Mouse (Mus musculus) forebrain, embryonic 10.5 days (tissue): ENCODE measurements around the gene Mbtps2. TPM values are rescaled to one million over a fixed set of nuclear protein-coding genes. Genes with fewer than 3 reads are reported as not detected.
A peak's percentile ranks its signal among the peaks of the same experiment; 100 is the strongest.

Experiments used
- DNase-seq: peaks from one replicate; pipeline ENCODE4 v3.0.0-alpha.2; 2017; ENCODE audit warnings: low spot score; ENCODE audit errors: extremely low spot score
- H3K27ac ChIP-seq: fragments of 300-500 bp; sonication (generic); 2 replicates; pipeline ENCODE4 v1.5.1; 2016; ENCODE audit warnings: mild to moderate bottlenecking
- H3K27me3 ChIP-seq: fragments of 300-500 bp; sonication (generic); 2 replicates; pipeline ENCODE4 v1.6.1; 2016; ENCODE audit warnings: mild to moderate bottlenecking; ENCODE audit not compliant: poor library complexity, severe bottlenecking
- H3K36me3 ChIP-seq: fragments of 300-500 bp; sonication (generic); replicated peaks from 2 replicates; pipeline ENCODE4 v1.6.1; 2016; ENCODE audit warnings: mild to moderate bottlenecking, moderate library complexity
- H3K4me1 ChIP-seq: fragments of 300-500 bp; sonication (generic); 2 replicates; pipeline ENCODE4 v1.6.1; 2016
- H3K4me3 ChIP-seq: fragments of 300-500 bp; sonication (generic); 2 replicates; pipeline ENCODE4 v1.5.1; 2016; ENCODE audit warnings: mild to moderate bottlenecking, moderate library complexity
- H3K9me3 ChIP-seq: fragments of 300-500 bp; sonication (generic); 2 replicates; pipeline ENCODE4 v1.6.1; 2016; ENCODE audit warnings: mild to moderate bottlenecking, moderate library complexity
- WGBS: fragments of 180-500 bp; shearing (Covaris S2); methylation state at CpG from one replicate; pipeline ENCODE4 v1.1.7; 2016; 5-methylcytosine and 5-hydroxymethylcytosine counted together
- polyA plus RNA-seq: library from polyadenylated mRNA; unstranded; fragments of >200 nt; fragmentation: Nextera tagmentation; extraction: Ambion mirVana; gene quantifications from 2 replicates; pipeline ENCODE4 v1.2.1, GENCODE M21; 2016

The Mbtps2 gene
- polyA plus RNA-seq, 1 experiment from 2014 or later = 23.3 TPM

GRCm38 (mm10) chrX:157491944-157492726 is 106.4 kb downstream of the Mbtps2 start, which contains the start of gene Sms:
Gene Sms (minus strand): TSS chrX:157492287.
- no peaks in the 10 kb centered on the region for H3K9me3 ChIP-seq
- H3K27me3 ChIP-seq = peaks cover 32% of the 10 kb centered on the region
- DNase-seq = peak; percentile 71
- H3K4me1 ChIP-seq = peaks cover 19% of the 10 kb centered on the region
- peak within 1 kb of the TSS; percentile 69 for H3K4me3 ChIP-seq
- no peaks in the 10 kb centered on the region for H3K36me3 ChIP-seq
- H3K27ac ChIP-seq = peak within 1 kb of the TSS; percentile 96
- 21% methylated on average over 37 of the region's 45 CpGs for WGBS

GRCm38 (mm10) chrX:157491145-157491935 is 107.2 kb downstream of the Mbtps2 start:
- WGBS = 32% methylated on average over 97 of the region's 104 CpGs
- Histone ChIP-seq H3K36me3 (no peaks in the 10 kb centered on the region), H3K4me1 (peaks cover 19% of the 10 kb centered on the region), H3K4me3 (peak overlapping the region; percentile 69), H3K27ac (peak overlapping the region; percentile 96), H3K9me3 (no peaks in the 10 kb centered on the region), H3K27me3 (peaks cover 30% of the 10 kb centered on the region)
- peak; percentile 35 for DNase-seq

- Histone ChIP-seq H3K27me3 (peaks cover 25% of the 10 kb centered on the region), H3K36me3 (no peaks in the 10 kb centered on the region), H3K4me3 (peak overlapping the region; percentile 69), H3K27ac (peak overlapping the region; percentile 96), H3K9me3 (no peaks in the 10 kb centered on the region), H3K4me1 (peaks cover 19% of the 10 kb centered on the region)
- 12% methylated on average over 12 of the region's 12 CpGs for WGBS
- DNase-seq = peak; percentile 19
These were observed 107.8 kb downstream of the Mbtps2 start for GRCm38 (mm10) chrX:157490769-157491144.

GRCm38 (mm10) chrX:157489871-157490721 is 108.4 kb downstream of the Mbtps2 start:
- Histone ChIP-seq H3K4me3 (peak overlapping the region; percentile 69), H3K9me3 (no peaks in the 10 kb centered on the region), H3K36me3 (no peaks in the 10 kb centered on the region), H3K27ac (peak overlapping the region; percentile 96), H3K27me3 (peaks cover 18% of the 10 kb centered on the region), H3K4me1 (peaks cover 19% of the 10 kb centered on the region)
- peak; percentile 15 for DNase-seq
- 23% methylated on average over 9 of the region's 9 CpGs for WGBS

- Histone ChIP-seq H3K27ac (no peak overlapping the region), H3K4me1 (peaks cover 19% of the 10 kb centered on the region), H3K9me3 (no peaks in the 10 kb centered on the region), H3K4me3 (no peak overlapping the region), H3K36me3 (no peaks in the 10 kb centered on the region), H3K27me3 (peaks cover 13% of the 10 kb centered on the region; the same call in 1 of the 2 replicates)
- 62% methylated on average over 3 of the region's 3 CpGs for WGBS
- no peak for DNase-seq
These were observed 109.7 kb downstream of the Mbtps2 start for GRCm38 (mm10) chrX:157488831-157489230.

- DNase-seq = no peak
- H3K4me3 ChIP-seq = no peak overlapping the region
- 64% methylated on average over 2 of the region's 2 CpGs for WGBS
- peaks cover under 1% of the 10 kb centered on the region; the same call in 1 of the 2 replicates for H3K27me3 ChIP-seq
- H3K9me3 ChIP-seq = no peaks in the 10 kb centered on the region
- peaks cover 13% of the 10 kb centered on the region for H3K4me1 ChIP-seq
- H3K36me3 ChIP-seq = 0 out of 2 replicates have a peak, but pooled peaks cover 3% of the 10 kb centered on the region
- H3K27ac ChIP-seq = no peak overlapping the region
These were observed 111.8 kb downstream of the Mbtps2 start for GRCm38 (mm10) chrX:157486765-157487164.

Other genes starting within 250 kb of the Mbtps2 start
- 0.10 and 0.19 TPM in 2 replicates for gene Phex, start 183.4 kb downstream of the Mbtps2 start, polyA plus RNA-seq
- gene Sms, start 106.4 kb downstream of the Mbtps2 start, polyA plus RNA-seq = 102 and 110 TPM in 2 replicates
- gene Yy2, start 29.7 kb downstream of the Mbtps2 start, polyA plus RNA-seq = 6.2 and 6.6 TPM in 2 replicates
- not detected in 2 replicates for gene Smpx, start 100.2 kb upstream of the Mbtps2 start, polyA plus RNA-seq
- 1.2 and 1.4 TPM in 2 replicates for gene Klhl34, start 219.7 kb upstream of the Mbtps2 start, polyA plus RNA-seq